Mouse (Mus musculus) stomach, postnatal 0 days (tissue): Measurements from ENCODE around the gene Dnaaf5. TPM values are rescaled to one million over a fixed set of nuclear protein-coding genes. Genes with fewer than 3 reads are reported as not detected.

Experiments
- ATAC-seq: fragments of 200-750 bp; cut with Nextera tagmentation; 2 replicates; pipeline ENCODE4 v1.8.0; 2017; ENCODE audit not compliant: low FRiP score, low TSS enrichment
- DNase-seq: peaks from one replicate; pipeline ENCODE4 v3.0.0-alpha.2; 2016; ENCODE audit warnings: low spot score
- H3K27ac ChIP-seq: fragments of 300-500 bp; sonication (generic); replicated peaks from 2 replicates; pipeline ENCODE4 v1.5.1; 2014; ENCODE audit warnings: mild to moderate bottlenecking, control low read depth
- H3K27me3 ChIP-seq: fragments of 300-500 bp; sonication (generic); 2 replicates; pipeline ENCODE4 v1.6.1; 2014; ENCODE audit warnings: low read length; ENCODE audit not compliant: control insufficient read depth, insufficient read depth
- H3K36me3 ChIP-seq: fragments of 300-500 bp; sonication (generic); 2 replicates; pipeline ENCODE4 v1.6.1; 2014; ENCODE audit warnings: low read length, mixed read lengths; ENCODE audit not compliant: control insufficient read depth, insufficient read depth
- H3K4me1 ChIP-seq: fragments of 300-500 bp; sonication (generic); replicated peaks from 2 replicates; pipeline ENCODE4 v1.6.1; 2014; ENCODE audit warnings: antibody characterized with exemption; ENCODE audit not compliant: control insufficient read depth, insufficient read depth
- H3K4me2 ChIP-seq: fragments of 300-500 bp; sonication (generic); replicated peaks from 2 replicates; pipeline ENCODE4 v1.6.1; 2014; ENCODE audit warnings: low read depth, mild to moderate bottlenecking, control low read depth, moderate library complexity
- H3K4me3 ChIP-seq: fragments of 300-500 bp; sonication (generic); 2 replicates; pipeline ENCODE4 v1.5.1; 2014; ENCODE audit warnings: low read depth, low read length, control low read depth
- H3K9ac ChIP-seq: fragments of 300-500 bp; sonication (generic); 2 replicates; pipeline ENCODE4 v1.6.1; 2014; ENCODE audit warnings: mild to moderate bottlenecking, low read length, control low read depth, mixed read lengths
- H3K9me3 ChIP-seq: fragments of 300-500 bp; sonication (generic); 2 replicates; pipeline ENCODE4 v1.6.1; 2016; ENCODE audit warnings: low read length; ENCODE audit not compliant: control insufficient read depth
- CTCF ChIP-seq: IDR thresholded peaks from 2 replicates; pipeline ENCODE4 v1.5.1; 2016; ENCODE audit warnings: antibody characterized with exemption, low read depth, mild to moderate bottlenecking, moderate library complexity
- EP300 ChIP-seq: optimal IDR thresholded peaks from 2 replicates; pipeline ENCODE3; 2016; ENCODE audit warnings: antibody characterized with exemption
- WGBS: fragments of 180-500 bp; shearing (Covaris S2); extraction: QIAGEN DNeasy Blood & Tissue Kit; methylation state at CpG from one replicate; pipeline ENCODE4 v1.1.7; 2014; 5-methylcytosine and 5-hydroxymethylcytosine counted together
- polyA plus RNA-seq: library from polyadenylated mRNA; unstranded; fragments of >200 nt; fragmentation: Nextera tagmentation; extraction: Ambion mirVana; gene quantifications from 2 replicates; pipeline ENCODE4 v1.2.1, GENCODE M21; 2015

Gene Dnaaf5
- polyA plus RNA-seq, 1 experiment from 2014 or later: 1.9 TPM

DNA sequence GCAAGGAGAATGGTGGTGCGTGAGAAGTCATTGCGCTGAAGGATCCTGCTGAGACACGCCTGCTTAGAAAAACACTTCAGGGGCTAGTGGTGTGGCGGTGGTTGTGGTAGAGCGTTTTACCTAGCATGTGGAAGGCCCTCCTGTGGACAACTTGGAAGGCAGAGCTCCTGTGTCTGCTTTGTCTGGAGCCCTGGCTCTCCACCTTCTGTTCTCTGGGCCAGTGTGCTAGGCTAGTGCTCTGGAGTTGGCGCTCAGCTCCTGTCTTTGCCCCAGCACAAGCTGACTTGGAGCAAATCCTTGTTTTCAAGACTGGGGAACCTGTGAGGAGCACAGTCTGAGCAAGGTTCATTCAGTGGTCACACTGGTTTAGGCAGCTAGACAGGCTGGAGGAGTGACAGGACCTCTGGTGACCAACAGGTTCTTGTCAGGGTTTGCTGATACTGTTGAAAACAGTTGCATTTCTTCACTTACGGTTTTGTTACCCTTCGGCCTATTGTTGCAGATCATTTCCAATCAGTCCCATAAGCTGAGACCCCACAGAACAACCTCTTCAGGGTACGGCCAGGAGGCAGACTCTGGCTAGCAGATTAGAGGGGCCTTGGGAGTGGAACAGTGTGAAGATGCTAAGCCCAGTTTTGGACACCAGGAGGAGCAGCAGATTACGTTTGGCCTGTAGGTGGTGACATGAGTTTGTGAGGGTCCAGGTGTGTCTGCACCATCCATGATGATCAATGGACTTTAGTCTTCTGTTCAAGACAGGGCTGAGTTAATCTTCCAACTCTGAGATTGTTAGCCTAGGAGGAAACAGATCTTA, 59.1 kb downstream of the Dnaaf5 start:
- ATAC-seq: peak; percentile 22; the same call in 1 of the 2 replicates

DNA sequence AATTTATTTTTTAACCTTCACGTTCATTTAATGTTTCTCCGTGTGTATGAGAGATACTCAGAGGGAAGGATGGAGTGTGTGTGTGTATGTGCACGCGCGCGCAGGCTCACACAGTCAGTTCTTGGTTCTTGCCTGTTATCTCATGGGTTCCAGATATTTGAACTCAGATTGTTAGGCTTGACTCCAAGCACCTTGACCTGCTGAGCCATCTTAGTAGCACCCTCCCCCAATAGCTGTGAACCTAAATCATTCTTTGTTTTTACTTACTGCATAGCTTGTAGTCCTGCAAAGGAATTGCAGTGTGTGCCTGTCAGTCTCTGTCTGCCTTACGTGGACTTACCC, 59.6 kb downstream of the Dnaaf5 start:
- WGBS: 91% methylated on average over 7 of the region's 7 CpGs
- Histone ChIP-seq H3K9me3 (no peaks in the 10 kb centered on the region), H3K9ac (no peak overlapping the region), H3K36me3 (0 out of 2 replicates have a peak, but pooled peaks cover 3% of the 10 kb centered on the region), H3K27me3 (no peaks in the 10 kb centered on the region), H3K4me3 (no peak overlapping the region), H3K4me1 (no peaks in the 10 kb centered on the region), H3K4me2 (no peak overlapping the region), H3K27ac (no peak overlapping the region)
- DNase-seq (no peak), ATAC-seq (no peak)
- no peak for TF ChIP-seq CTCF
- TF ChIP-seq EP300: no peak

More for the DNA sequence above, 59.1 kb downstream of the Dnaaf5 start:
- Histone ChIP-seq H3K9ac (no peak overlapping the region), H3K27ac (peak overlapping the region; percentile 65; the same call in 1 of the 2 replicates), H3K4me2 (no peak overlapping the region), H3K36me3 (0 out of 2 replicates have a peak, but pooled peaks cover 3% of the 10 kb centered on the region), H3K27me3 (no peaks in the 10 kb centered on the region), H3K4me3 (no peak overlapping the region), H3K4me1 (no peaks in the 10 kb centered on the region), H3K9me3 (no peaks in the 10 kb centered on the region)
- 78% methylated on average over 10 of the region's 10 CpGs for WGBS
- TF ChIP-seq EP300 (no peak), CTCF (peak; percentile 71)
- DNase-seq: no peak

DNA sequence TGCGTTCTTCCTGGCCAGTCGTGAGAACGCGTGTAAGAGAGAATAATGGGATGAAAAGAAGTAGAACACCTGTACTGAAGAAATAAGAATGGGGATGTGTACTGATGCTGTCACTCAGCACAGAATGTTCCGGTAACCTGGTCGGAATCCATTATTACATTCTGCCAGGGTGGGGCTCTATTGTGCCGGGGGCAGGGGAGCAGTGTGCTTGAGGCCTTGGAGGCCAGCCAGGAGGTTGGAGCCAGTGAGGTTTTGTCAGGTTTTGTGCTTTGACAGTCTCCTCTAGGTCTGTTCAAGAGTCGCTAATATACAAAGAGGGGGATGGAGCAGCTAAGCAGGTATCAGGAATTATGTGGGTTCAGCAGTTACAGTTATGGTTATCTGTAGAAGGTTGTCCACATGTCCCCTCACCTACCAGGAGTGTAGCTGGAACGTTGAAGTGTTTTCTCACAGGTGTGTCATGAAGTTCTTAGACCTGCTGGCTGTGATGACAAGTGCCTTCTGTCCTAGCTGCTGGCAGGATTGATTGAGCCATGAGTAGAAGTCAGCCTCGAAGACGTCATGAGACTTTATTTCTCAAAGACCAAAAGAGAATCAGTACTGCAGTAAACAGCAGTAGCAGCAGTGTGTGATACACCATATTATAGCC, 61.8 kb downstream of the Dnaaf5 start:
- H3K9ac ChIP-seq: no peak overlapping the region
- peak overlapping the region; percentile 10; the same call in 1 of the 2 replicates for H3K4me3 ChIP-seq
- H3K9me3 ChIP-seq: no peaks in the 10 kb centered on the region
- DNase-seq (no peak), ATAC-seq (no peak; the same call in 1 of the 2 replicates)
- 60% methylated on average over 11 of the region's 11 CpGs for WGBS
- no peaks in the 10 kb centered on the region for H3K4me1 ChIP-seq
- peak overlapping the region; percentile 12; the same call in 1 of the 2 replicates for H3K4me2 ChIP-seq
- no peak for TF ChIP-seq EP300
- no peak for TF ChIP-seq CTCF
- H3K27me3 ChIP-seq: no peaks in the 10 kb centered on the region
- peaks cover 2% of the 10 kb centered on the region; the same call in 1 of the 2 replicates for H3K36me3 ChIP-seq
- H3K27ac ChIP-seq: no peak overlapping the region

DNA sequence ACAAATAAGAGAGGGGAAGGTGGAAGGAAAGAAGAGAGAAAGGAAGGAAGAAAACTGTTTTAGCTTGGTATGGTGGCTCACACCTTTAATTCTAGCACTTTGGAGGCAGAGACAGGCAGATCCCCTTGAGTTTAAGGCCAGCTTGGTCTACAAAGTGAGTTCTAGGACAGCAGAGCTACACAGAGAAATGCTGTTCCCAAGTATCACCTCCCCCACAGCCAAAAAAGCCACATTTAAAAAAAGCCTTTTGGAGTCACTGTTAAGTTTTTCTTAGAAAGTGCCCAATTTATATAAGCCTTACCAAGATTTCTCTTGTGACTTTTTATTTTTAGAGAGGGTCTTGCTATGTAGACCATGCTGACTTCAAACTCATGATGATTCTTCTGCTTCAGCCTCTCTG, 64.3 kb downstream of the Dnaaf5 start:
- Histone ChIP-seq H3K4me3 (no peak overlapping the region), H3K4me1 (no peaks in the 10 kb centered on the region), H3K9me3 (no peaks in the 10 kb centered on the region), H3K27ac (no peak overlapping the region), H3K27me3 (no peaks in the 10 kb centered on the region), H3K4me2 (no peak overlapping the region), H3K9ac (no peak overlapping the region), H3K36me3 (peaks cover 2% of the 10 kb centered on the region; the same call in 1 of the 2 replicates)
- ATAC-seq (no peak), DNase-seq (no peak)
- TF ChIP-seq CTCF: no peak
- no peak for TF ChIP-seq EP300

DNA sequence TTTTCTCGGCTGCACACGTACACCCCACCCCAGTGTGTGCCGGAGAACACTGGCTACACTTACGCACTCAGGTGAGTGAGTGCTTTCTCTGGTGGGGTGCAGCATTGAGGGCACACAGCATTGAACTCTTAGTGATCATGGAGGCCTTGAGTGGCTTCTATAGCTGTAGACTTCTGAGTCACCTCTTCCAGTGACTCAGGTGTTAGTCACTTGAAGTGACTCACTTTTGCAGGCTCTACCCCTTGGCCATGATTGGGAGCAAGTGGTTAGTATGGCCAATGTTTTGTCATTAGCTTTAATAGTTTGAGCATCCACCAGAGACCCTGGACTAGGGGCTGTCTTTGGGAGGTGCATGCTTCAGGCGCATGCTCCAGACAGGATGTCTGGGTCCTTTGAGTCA, 65.2 kb downstream of the Dnaaf5 start:
- no peak for TF ChIP-seq EP300
- TF ChIP-seq CTCF: no peak
- Histone ChIP-seq H3K9ac (no peak overlapping the region), H3K36me3 (peaks cover 2% of the 10 kb centered on the region; the same call in 1 of the 2 replicates), H3K27me3 (no peaks in the 10 kb centered on the region), H3K9me3 (no peaks in the 10 kb centered on the region), H3K4me2 (no peak overlapping the region), H3K4me1 (no peaks in the 10 kb centered on the region), H3K4me3 (no peak overlapping the region), H3K27ac (no peak overlapping the region)
- DNase-seq: no peak
- WGBS: 92% methylated on average over 5 of the region's 5 CpGs
- peak; percentile 66 for ATAC-seq

DNA sequence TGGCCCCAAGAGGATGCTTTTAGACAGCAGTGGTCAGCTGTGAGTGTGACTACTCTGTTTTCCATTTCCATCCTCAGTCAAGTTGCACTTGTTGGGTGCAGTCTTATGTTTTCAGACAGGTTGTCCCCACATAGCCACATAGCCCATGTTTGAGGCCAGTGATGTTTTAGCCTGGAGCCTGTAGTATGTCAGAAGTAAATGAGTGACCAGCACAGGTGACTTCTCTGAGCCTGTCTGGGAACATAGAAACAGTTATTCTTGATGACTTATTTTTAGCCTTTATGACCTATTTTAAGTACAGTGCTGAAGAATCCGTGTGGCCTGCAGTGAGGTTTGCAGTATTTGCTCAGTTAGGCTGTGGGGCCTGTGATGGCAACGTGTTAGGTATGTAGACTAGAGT, 66.1 kb downstream of the Dnaaf5 start:
- no peak overlapping the region for H3K9ac ChIP-seq
- H3K36me3 ChIP-seq: peaks cover 2% of the 10 kb centered on the region; the same call in 1 of the 2 replicates
- no peak overlapping the region for H3K4me3 ChIP-seq
- DNase-seq (no peak), ATAC-seq (no peak)
- no peak for TF ChIP-seq EP300
- TF ChIP-seq CTCF: no peak
- H3K4me1 ChIP-seq: no peaks in the 10 kb centered on the region
- H3K4me2 ChIP-seq: no peak overlapping the region
- H3K9me3 ChIP-seq: no peaks in the 10 kb centered on the region
- 85% methylated on average over 2 of the region's 2 CpGs for WGBS
- H3K27ac ChIP-seq: no peak overlapping the region
- no peaks in the 10 kb centered on the region for H3K27me3 ChIP-seq
